Mouse (Mus musculus) granulocyte monocyte progenitor cell, adult 5-6 weeks (primary cell): ENCODE results near the gene Barhl1. TPM values are rescaled to one million over a fixed set of nuclear protein-coding genes. Genes with fewer than 3 reads are reported as not detected.

Source experiments
- ATAC-seq: replicated peaks from 2 replicates; pipeline ENCODE4 v1.8.0; 2016; ENCODE audit warnings: mild to moderate bottlenecking, moderate TSS enrichment, inconsistent platforms; ENCODE audit not compliant: poor library complexity, severe bottlenecking
- total RNA-seq, 2 experiments: library from RNA; stranded (forward) in 1 of 2; stranded (reverse) in 1 of 2; fragments of 200-712, 200-1000 nt in 1 of 2; fragments of >200 nt in 1 of 2; fragmentation: Nextera tagmentation in 1 of 2; gene quantifications; 2 replicates each; pipeline ENCODE4 v1.2.3; 2014 to 2017

Barhl1 gene
- total RNA-seq, 2 experiments from 2014 or later: not detected

DNA sequence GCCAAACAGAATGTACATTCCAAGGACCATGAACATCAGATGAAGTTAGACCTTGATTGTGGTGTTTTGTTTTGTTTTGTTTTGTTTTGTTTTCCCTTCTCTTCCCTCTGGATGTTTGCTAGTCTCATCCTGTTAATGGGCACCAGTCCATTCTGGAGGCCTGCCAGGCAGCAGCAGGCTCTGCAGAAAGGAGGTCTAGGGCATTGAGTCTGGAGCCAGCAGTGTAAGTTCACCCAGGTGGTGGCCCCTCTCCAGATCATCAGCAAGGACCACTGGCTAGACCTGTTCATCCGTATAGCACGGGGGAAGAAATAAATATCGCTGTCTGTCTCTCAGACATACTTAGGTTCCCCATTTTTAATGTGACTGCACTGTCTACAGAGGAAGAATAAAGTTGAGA, 35.2 kb downstream of the Barhl1 start:
- ATAC-seq: no peak

DNA sequence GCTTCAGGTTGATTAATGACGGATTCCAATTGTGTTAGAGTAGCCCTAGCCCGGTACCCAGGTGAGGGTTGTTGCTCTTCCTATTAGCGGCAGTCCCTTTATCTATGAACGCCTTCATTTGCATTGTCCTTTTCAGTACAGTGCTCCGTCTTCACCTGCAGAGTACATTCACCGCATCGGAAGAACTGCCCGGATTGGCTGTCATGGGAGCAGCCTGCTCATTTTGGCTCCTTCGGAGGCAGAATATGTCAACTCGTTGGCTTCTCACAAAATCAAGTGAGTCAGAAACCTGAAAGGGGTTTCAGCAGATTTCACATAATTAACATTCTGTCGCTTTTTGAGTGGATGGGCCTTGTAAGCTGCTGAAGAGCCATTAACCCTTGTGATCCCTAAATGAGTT, 40.9 kb downstream of the Barhl1 start:
- ATAC-seq: no peak

DNA sequence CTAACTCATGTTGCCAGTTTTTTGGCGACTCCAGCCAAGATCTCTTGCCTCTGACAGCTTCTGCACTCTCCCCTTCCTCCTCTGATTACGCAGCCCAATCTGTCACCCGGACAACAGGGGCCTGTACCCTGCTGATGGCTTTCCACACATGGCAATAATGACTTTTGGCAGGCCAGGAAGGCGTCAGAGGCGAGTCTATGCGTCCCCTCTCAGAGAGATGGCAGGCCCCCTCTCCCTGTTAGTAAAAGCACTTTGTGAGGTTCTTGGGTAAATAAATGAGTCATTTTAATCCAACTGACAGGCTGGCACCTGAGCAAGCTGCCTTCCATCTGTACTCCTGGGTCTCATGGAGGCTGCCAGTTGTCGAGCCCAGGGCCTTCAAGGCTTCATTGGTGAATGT, 49.0 kb downstream of the Barhl1 start:
- ATAC-seq: no peak

DNA sequence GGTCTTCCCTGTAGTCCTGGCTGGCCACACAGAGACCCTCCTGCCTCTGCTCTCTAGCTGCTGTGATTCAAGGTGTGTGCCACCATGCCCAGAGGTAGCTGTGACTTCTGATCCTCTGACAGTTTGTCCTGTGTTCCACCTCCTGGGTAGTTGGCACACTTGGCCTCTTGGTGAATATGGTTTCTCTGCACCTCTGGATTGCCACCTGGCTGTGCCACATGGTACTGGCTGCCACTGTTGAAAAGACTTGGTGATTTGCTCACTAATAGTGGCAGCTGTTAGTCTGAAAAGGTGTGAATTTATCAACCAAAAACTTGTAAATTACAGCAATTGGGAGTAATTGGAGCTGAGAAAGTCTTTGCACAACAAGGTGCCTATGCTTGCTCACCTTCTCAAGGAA, 52.6 kb downstream of the Barhl1 start:
- ATAC-seq: no peak

- ATAC-seq: no peak
Observed at GRCm38 (mm10) chr2:28860678-28861423, 55.6 kb downstream of the Barhl1 start.

- no peak for ATAC-seq
Observed at GRCm38 (mm10) chr2:28859303-28859702, 57.2 kb downstream of the Barhl1 start.

Other genes with a start within 250 kb of the Barhl1 start
- gene Spaca9, start 216.9 kb downstream of the Barhl1 start, total RNA-seq (2014; fragmentation: Nextera tagmentation): 5.0 TPM in 1 of 2 replicates, not detected in the other
- 4.8 and 4.9 TPM in 2 replicates for gene Spaca9, start 216.9 kb downstream of the Barhl1 start, total RNA-seq (2017)
- not detected in 2 replicates for gene Ak8, start 216.5 kb downstream of the Barhl1 start, total RNA-seq (2014; fragmentation: Nextera tagmentation)
- not detected in 2 replicates for gene Ak8, start 216.5 kb downstream of the Barhl1 start, total RNA-seq (2017)
- 12.9 and 23.3 TPM in 2 replicates for gene Gtf3c4, start 76.3 kb downstream of the Barhl1 start, total RNA-seq (2014; fragmentation: Nextera tagmentation)
- gene Gtf3c4, start 76.3 kb downstream of the Barhl1 start, total RNA-seq (2017): 23.5 and 26.9 TPM in 2 replicates
- gene Ddx31, start 76.3 kb downstream of the Barhl1 start, total RNA-seq (2014; fragmentation: Nextera tagmentation): 6.5 and 13.7 TPM in 2 replicates
- 14.1 and 14.5 TPM in 2 replicates for gene Ddx31, start 76.3 kb downstream of the Barhl1 start, total RNA-seq (2017)
- 3.2 TPM in 1 of 2 replicates, not detected in the other for gene Cfap77, start 138.4 kb upstream of the Barhl1 start, total RNA-seq (2014; fragmentation: Nextera tagmentation)
- gene Cfap77, start 138.4 kb upstream of the Barhl1 start, total RNA-seq (2017): not detected in 2 replicates
- 11.9 and 26.9 TPM in 2 replicates for gene Ttf1, start 143.6 kb upstream of the Barhl1 start, total RNA-seq (2014; fragmentation: Nextera tagmentation)
- gene Ttf1, start 143.6 kb upstream of the Barhl1 start, total RNA-seq (2017): 17.5 and 20.9 TPM in 2 replicates
- 26.7 and 34.3 TPM in 2 replicates for gene Setx, start 207.5 kb upstream of the Barhl1 start, total RNA-seq (2014; fragmentation: Nextera tagmentation)
- 96.5 and 122 TPM in 2 replicates for gene Setx, start 207.5 kb upstream of the Barhl1 start, total RNA-seq (2017)